Mouse (Mus musculus): ENCODE results near the gene Krtap12-1. TPM values are rescaled to one million over a fixed set of nuclear protein-coding genes. Genes with fewer than 3 reads are reported as not detected.
"Not testable (repeated sequence)": the region's sequence is repeated elsewhere in the genome, so short reads cannot be mapped to it uniquely, and the experiment has no call there.

Krtap12-1 gene
- not detected for polyA plus RNA-seq (2021)

- ATAC-seq; CTCF ChIA-PET; POLR2A ChIA-PET; DNase-seq (ENCODE audit: low read depth, low spot score); in situ Hi-C loops (cut with MboI; ENCODE audit: low pct_unique_long_range_greater_than_20kb): not testable (repeated sequence)
- H3K27me3 ChIP-seq = peaks cover 29% of the 10 kb centered on the region
These were observed at the start of gene Krtap12-1 for GRCm38 (mm10) chr10:77720299-77720698. Gene Krtap12-1, plus strand, starts transcription at chr10:77720599.

GRCm38 (mm10) chr10:77670710-77671109, 49.7 kb upstream of the Krtap12-1 start:
- ATAC-seq (no peak), DNase-seq (ENCODE audit: low read depth, low spot score) (no peak)
- H3K27me3 ChIP-seq = peaks cover 3% of the 10 kb centered on the region
- TF ChIP-seq CTCF (IDR thresholded peaks at IDR 0.05) = no peak
- ChIA-PET POLR2A (interaction anchor here (0.6 kb wide), 1 partner anchor 15 kb away, joined by 3 read pairs; no protein-coding TSS in a partner anchor), CTCF (no interaction called here)
- in situ Hi-C loops (cut with MboI; ENCODE audit: low pct_unique_long_range_greater_than_20kb) = no loop called here

- ChIA-PET POLR2A (no interaction called here), CTCF (no interaction called here)
- ATAC-seq (no peak), DNase-seq (ENCODE audit: low read depth, low spot score) (no peak)
- H3K27me3 ChIP-seq = peaks cover 3% of the 10 kb centered on the region
- in situ Hi-C loops (cut with MboI; ENCODE audit: low pct_unique_long_range_greater_than_20kb) = no loop called here
- TF ChIP-seq CTCF (IDR thresholded peaks at IDR 0.05) = no peak
These were observed 48.9 kb upstream of the Krtap12-1 start for GRCm38 (mm10) chr10:77671519-77671918.

GRCm38 (mm10) chr10:77673765-77674164, 46.6 kb upstream of the Krtap12-1 start:
- ATAC-seq = no peak
- H3K27me3 ChIP-seq = peaks cover 24% of the 10 kb centered on the region
- TF ChIP-seq CTCF (IDR thresholded peaks at IDR 0.05) = no peak
- ChIA-PET POLR2A (no interaction called here), CTCF (no interaction called here)
- no peak for DNase-seq (ENCODE audit: low read depth, low spot score)
- in situ Hi-C loops (cut with MboI; ENCODE audit: low pct_unique_long_range_greater_than_20kb) = no loop called here

GRCm38 (mm10) chr10:77677562-77677961, 42.8 kb upstream of the Krtap12-1 start:
- ChIA-PET CTCF (no interaction called here), POLR2A (no interaction called here)
- ATAC-seq (no peak), DNase-seq (ENCODE audit: low read depth, low spot score) (no peak)
- peaks cover 30% of the 10 kb centered on the region for H3K27me3 ChIP-seq
- TF ChIP-seq CTCF (IDR thresholded peaks at IDR 0.05) = no peak
- in situ Hi-C loops (cut with MboI; ENCODE audit: low pct_unique_long_range_greater_than_20kb) = no loop called here

GRCm38 (mm10) chr10:77682994-77683393, 37.4 kb upstream of the Krtap12-1 start:
- CTCF ChIA-PET = no interaction called here
- DNase-seq (ENCODE audit: low read depth, low spot score) (no peak), ATAC-seq (no peak)
- POLR2A ChIA-PET = no interaction called here
- in situ Hi-C loops (cut with MboI; ENCODE audit: low pct_unique_long_range_greater_than_20kb) = no loop called here
- no peak for TF ChIP-seq CTCF (IDR thresholded peaks at IDR 0.05)
- peaks cover 27% of the 10 kb centered on the region for H3K27me3 ChIP-seq

GRCm38 (mm10) chr10:77684181-77684580, 36.2 kb upstream of the Krtap12-1 start:
- no peak for TF ChIP-seq CTCF (IDR thresholded peaks at IDR 0.05)
- CTCF ChIA-PET = interaction anchor here (1.1 kb wide), 1 partner anchor 17 kb away, joined by 3 read pairs; no protein-coding TSS in a partner anchor
- no peak for DNase-seq (ENCODE audit: low read depth, low spot score)
- ATAC-seq = no peak
- in situ Hi-C loops (cut with MboI; ENCODE audit: low pct_unique_long_range_greater_than_20kb) = no loop called here
- peaks cover 17% of the 10 kb centered on the region for H3K27me3 ChIP-seq
- POLR2A ChIA-PET = interaction anchor here (0.7 kb wide), 1 partner anchor 24 kb away, joined by 3 read pairs; no protein-coding TSS in a partner anchor

- POLR2A ChIA-PET = interaction anchor here (0.7 kb wide), 1 partner anchor 16 kb away, joined by 3 read pairs; no protein-coding TSS in a partner anchor
- H3K27me3 ChIP-seq = peaks cover 17% of the 10 kb centered on the region
- CTCF ChIA-PET = no interaction called here
- in situ Hi-C loops (cut with MboI; ENCODE audit: low pct_unique_long_range_greater_than_20kb) = no loop called here
- DNase-seq (ENCODE audit: low read depth, low spot score) (no peak), ATAC-seq (no peak)
- TF ChIP-seq CTCF (IDR thresholded peaks at IDR 0.05) = no peak
These were observed 34.3 kb upstream of the Krtap12-1 start, which contains the start of gene Tspear for GRCm38 (mm10) chr10:77685895-77686664. Gene Tspear, plus strand, starts transcription at chr10:77686569.

GRCm38 (mm10) chr10:77687021-77687420, 33.4 kb upstream of the Krtap12-1 start:
- no peak for ATAC-seq
- in situ Hi-C loops (cut with MboI; ENCODE audit: low pct_unique_long_range_greater_than_20kb) = no loop called here
- POLR2A ChIA-PET = no interaction called here
- DNase-seq (ENCODE audit: low read depth, low spot score) = no peak
- CTCF ChIA-PET = no interaction called here
- no peak for TF ChIP-seq CTCF (IDR thresholded peaks at IDR 0.05)
- peaks cover 27% of the 10 kb centered on the region for H3K27me3 ChIP-seq

GRCm38 (mm10) chr10:77690356-77690807, 30.0 kb upstream of the Krtap12-1 start, which contains the start of gene Gm19402:
Gene Gm19402, minus strand, starts transcription at chr10:77690757.
- CTCF ChIA-PET; POLR2A ChIA-PET; in situ Hi-C loops (cut with MboI; ENCODE audit: low pct_unique_long_range_greater_than_20kb); ATAC-seq; DNase-seq (ENCODE audit: low read depth, low spot score): not testable (repeated sequence)
- peaks cover 33% of the 10 kb centered on the region for H3K27me3 ChIP-seq

- DNase-seq (ENCODE audit: low read depth, low spot score) (no peak), ATAC-seq (no peak)
- CTCF ChIA-PET = interaction anchor here (2.9 kb wide), 1 partner anchor 11 kb away, joined by 9 read pairs; no protein-coding TSS in a partner anchor
- H3K27me3 ChIP-seq = peaks cover 6% of the 10 kb centered on the region
- in situ Hi-C loops (cut with MboI; ENCODE audit: low pct_unique_long_range_greater_than_20kb) = no loop called here
- POLR2A ChIA-PET = no interaction called here
- TF ChIP-seq CTCF (IDR thresholded peaks at IDR 0.05) = no peak
These were observed 23.3 kb upstream of the Krtap12-1 start, which contains the start of gene Gm9508 for GRCm38 (mm10) chr10:77697133-77697532. Gene Gm9508, minus strand, starts transcription at chr10:77697233.

Measured in Patski (cell line).